Mouse (Mus musculus) CH12.LX (cell line): Measurements from ENCODE around the gene E130114P18Rik. TPM values are rescaled to one million over a fixed set of nuclear protein-coding genes. Genes with fewer than 3 reads are reported as not detected.

Experiments
- DNase-seq: peaks from one replicate; pipeline ENCODE4 v3.0.0-alpha.2; 2013; ENCODE audit errors: extremely low read depth
- H3K27ac ChIP-seq: 2 replicates; pipeline ENCODE4 v1.5.1; 2012; ENCODE audit warnings: low read depth, mild to moderate bottlenecking, control low read depth, moderate library complexity; ENCODE audit not compliant: insufficient read depth
- H3K27me3 ChIP-seq: replicated peaks from 2 replicates; pipeline ENCODE3; 2012; ENCODE audit warnings: inconsistent platforms
- H3K36me3 ChIP-seq, 2 experiments: replicated peaks in 1 of 2; 2 replicates each; pipeline versions ENCODE3 to v1.6.1; 2012; ENCODE audit warnings: inconsistent platforms in 1 of 2, low read length in 1 of 2, mild to moderate bottlenecking in 1 of 2, mixed read lengths in 1 of 2, moderate library complexity in 1 of 2; ENCODE audit not compliant: control insufficient read depth in 1 of 2, insufficient read depth in 1 of 2
- H3K4me1 ChIP-seq, 2 experiments: 2 replicates each; pipeline ENCODE4 v1.6.1; 2012; ENCODE audit warnings: inconsistent platforms in 1 of 2, moderate library complexity in 1 of 2; ENCODE audit not compliant: insufficient read depth in 2 of 2, control insufficient read depth in 1 of 2
- H3K4me2 ChIP-seq: 2 replicates; pipeline ENCODE4 v1.6.1; 2012; ENCODE audit warnings: low read depth, mild to moderate bottlenecking, control low read depth; ENCODE audit not compliant: poor library complexity, insufficient read depth, severe bottlenecking
- H3K4me3 ChIP-seq, 3 experiments: fragments of 150-350 bp in 1 of 3; sonication (generic) in 1 of 3; replicated peaks in 1 of 3; 2 replicates each; pipeline versions ENCODE3 to v1.5.1; 2011 to 2012; ENCODE audit warnings: low read depth in 2 of 3, low read length in 2 of 3, mild to moderate bottlenecking in 2 of 3, moderate library complexity in 2 of 3, control low read depth in 1 of 3, improper control_type of control experiment in 1 of 3, inconsistent platforms in 1 of 3, mixed read lengths in 1 of 3; ENCODE audit not compliant: poor library complexity in 1 of 3
- H3K79me2 ChIP-seq: replicated peaks from 2 replicates; pipeline ENCODE4 v1.6.1; 2012; ENCODE audit warnings: mild to moderate bottlenecking, moderate library complexity; ENCODE audit not compliant: control insufficient read depth, poor library complexity, insufficient read depth, severe bottlenecking; ENCODE audit errors: extremely low read depth
- H3K9ac ChIP-seq: 2 replicates; pipeline ENCODE4 v1.6.1; 2012; ENCODE audit warnings: low read depth, mild to moderate bottlenecking, control low read depth, moderate library complexity; ENCODE audit not compliant: insufficient read depth
- H3K9me3 ChIP-seq: replicated peaks from 2 replicates; pipeline ENCODE3; 2012; ENCODE audit warnings: low read length, inconsistent platforms, mixed read lengths
- E2F4 ChIP-seq: IDR thresholded peaks from 2 replicates; pipeline ENCODE4 v1.6.1; 2011; ENCODE audit warnings: low read depth, low read length, improper control_type of control experiment; ENCODE audit not compliant: insufficient replicate concordance
- ELF1 ChIP-seq: IDR thresholded peaks from 2 replicates; pipeline ENCODE4 v1.6.1; 2014; ENCODE audit warnings: low read depth, mild to moderate bottlenecking, inconsistent platforms, low read length, improper control_type of control experiment
- ETS1 ChIP-seq: conservative IDR thresholded peaks from 2 replicates; pipeline ENCODE4 v1.6.1; 2012; ENCODE audit warnings: low read depth, mild to moderate bottlenecking, inconsistent platforms, low read length, improper control_type of control experiment, moderate library complexity
- HCFC1 ChIP-seq: IDR thresholded peaks from 2 replicates; pipeline ENCODE4 v1.6.1; 2012; ENCODE audit warnings: low read depth, mild to moderate bottlenecking, inconsistent platforms, low read length, improper control_type of control experiment
- IRF4 ChIP-seq: IDR thresholded peaks from 2 replicates; pipeline ENCODE4 v1.6.1; 2014; ENCODE audit warnings: low read depth, mild to moderate bottlenecking, inconsistent platforms, low read length, improper control_type of control experiment
- KAT2A ChIP-seq: IDR thresholded peaks from 2 replicates; pipeline ENCODE4 v1.6.1; 2012; ENCODE audit warnings: low read length, improper control_type of control experiment, inconsistent platforms; ENCODE audit not compliant: insufficient replicate concordance
- MAFK ChIP-seq: IDR thresholded peaks from 2 replicates; pipeline ENCODE4 v1.6.1; 2011; ENCODE audit warnings: low read length, improper control_type of control experiment; ENCODE audit not compliant: insufficient replicate concordance
- MAX ChIP-seq: IDR thresholded peaks from 2 replicates; pipeline ENCODE4 v1.6.1; 2011; ENCODE audit warnings: low read length, improper control_type of control experiment
- MEF2A ChIP-seq: IDR thresholded peaks from 2 replicates; pipeline ENCODE4 v1.6.1; 2014; ENCODE audit warnings: low read depth, mild to moderate bottlenecking, inconsistent platforms, low read length, improper control_type of control experiment, borderline replicate concordance
- NELFE ChIP-seq: IDR thresholded peaks from 2 replicates; pipeline ENCODE4 v1.6.1; 2011; ENCODE audit warnings: low read depth, low read length, improper control_type of control experiment
- PAX5 ChIP-seq: IDR thresholded peaks from 2 replicates; pipeline ENCODE4 v1.6.1; 2012; ENCODE audit warnings: low read length, inconsistent platforms, mixed read lengths
- RAD21 ChIP-seq: IDR thresholded peaks from 2 replicates; pipeline ENCODE4 v1.6.1; 2011; ENCODE audit warnings: low read depth, mild to moderate bottlenecking, low read length, improper control_type of control experiment, moderate library complexity
- RCOR1 ChIP-seq: conservative IDR thresholded peaks from 2 replicates; pipeline ENCODE4 v1.6.1; 2012; ENCODE audit warnings: low read depth, mild to moderate bottlenecking, inconsistent platforms, low read length, improper control_type of control experiment
- SIN3A ChIP-seq: IDR thresholded peaks from 2 replicates; pipeline ENCODE4 v1.6.1; 2012; ENCODE audit warnings: low read length, improper control_type of control experiment, inconsistent platforms
- SMC3 ChIP-seq: IDR thresholded peaks from 2 replicates; pipeline ENCODE4 v1.6.1; 2011; ENCODE audit warnings: low read depth, low read length, improper control_type of control experiment
- TBP ChIP-seq: conservative IDR thresholded peaks from 2 replicates; pipeline ENCODE4 v1.6.1; 2011; ENCODE audit warnings: low read depth, low read length, improper control_type of control experiment
- UBTF ChIP-seq: IDR thresholded peaks from 2 replicates; pipeline ENCODE4 v1.6.1; 2012; ENCODE audit warnings: low read depth, mild to moderate bottlenecking, inconsistent platforms, low read length, improper control_type of control experiment, moderate library complexity
- USF1 ChIP-seq: IDR thresholded peaks from 2 replicates; pipeline ENCODE4 v1.6.1; 2014; ENCODE audit warnings: low read depth, mild to moderate bottlenecking, inconsistent platforms, low read length, improper control_type of control experiment
- ZMIZ1 ChIP-seq: IDR thresholded peaks from 2 replicates; pipeline ENCODE4 v1.6.1; 2012; ENCODE audit warnings: low read depth, mild to moderate bottlenecking, inconsistent platforms, low read length, improper control_type of control experiment
- ZNF384 ChIP-seq: IDR thresholded peaks from 2 replicates; pipeline ENCODE4 v1.6.1; 2012; ENCODE audit warnings: low read depth, low read length, improper control_type of control experiment, inconsistent platforms
- dilution Hi-C: fragments of 300-500 bp; cut with MboI; formaldehyde crosslinking; loops from 2 replicates; pipeline ENCODE4 v1.14.3; 2020; ENCODE audit warnings: low sequenced_read_pairs; ENCODE audit not compliant: extremely low pct_unique_long_range_greater_than_20kb, extremely low pct_ligation_motif_present
- in situ Hi-C: fragments of 300-500 bp; cut with MboI; formaldehyde crosslinking; loops from 3 replicates; pipeline ENCODE4 v1.14.3; 2019; ENCODE audit warnings: low sequenced_read_pairs, low pct_ligation_motif_present, low pct_unique_long_range_greater_than_20kb, mixed read lengths
- polyA plus RNA-seq: library from polyadenylated mRNA; unstranded; fragments of >175 nt; gene quantifications from 2 replicates; pipeline ENCODE4 v1.2.1, GENCODE M21; 2012; ENCODE audit warnings: low read depth; ENCODE audit not compliant: insufficient read length
- total RNA-seq, 2 experiments: library from RNA; depleted of rRNA; stranded (reverse); fragments of 300-350 nt in 1 of 2; fragments of >200 nt in 1 of 2; gene quantifications; 2 replicates each; pipeline ENCODE4 v1.2.3; 2012 to 2014

E130114P18Rik gene
- total and polyA plus RNA-seq, 3 experiments = not detected

DNA sequence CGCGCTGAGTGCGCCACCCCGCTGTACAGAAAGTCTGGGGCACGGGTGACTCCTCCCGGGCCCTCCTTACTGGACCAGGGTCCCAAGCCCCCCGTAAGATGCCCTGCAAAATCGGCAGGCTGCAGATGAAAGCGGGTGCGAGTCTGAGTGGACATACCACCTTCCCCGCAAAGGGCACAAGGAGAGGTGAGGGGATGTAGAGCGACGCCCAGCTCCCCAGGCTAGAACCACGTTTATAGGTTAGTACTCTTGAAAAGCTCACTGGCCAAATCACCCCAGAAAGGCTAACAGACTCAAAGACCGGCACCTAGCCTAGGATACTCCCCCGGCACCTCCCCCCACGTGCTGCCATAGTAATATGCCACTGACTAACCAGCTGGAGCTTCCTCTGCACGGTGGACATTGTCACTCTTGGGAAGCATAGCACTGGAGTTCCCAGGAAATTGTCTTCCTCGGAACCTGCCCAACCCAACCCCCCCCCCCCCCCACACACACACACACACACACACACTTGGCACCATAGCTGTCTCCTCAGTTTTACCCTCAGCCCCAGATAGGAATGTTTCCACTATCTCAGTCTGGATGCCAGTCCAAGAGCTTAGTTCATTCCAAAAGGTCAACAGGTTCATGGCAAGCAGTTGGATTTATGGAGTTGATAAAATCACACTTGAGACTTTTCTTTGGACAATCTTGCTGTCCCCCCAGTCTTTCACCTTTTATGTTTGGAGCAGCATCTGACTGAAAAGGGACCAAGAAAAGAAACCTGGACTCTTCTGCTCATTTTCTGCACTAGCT, 31.6 kb downstream of the E130114P18Rik start:
- no peak overlapping the region for H3K4me2 ChIP-seq
- no peaks in the 10 kb centered on the region for H3K27me3 ChIP-seq
- H3K36me3 ChIP-seq = no peaks in the 10 kb centered on the region
- DNase-seq = no peak
- no peak overlapping the region for H3K9ac ChIP-seq
- TF ChIP-seq SMC3 = no peak
- no peak for TF ChIP-seq TBP
- TF ChIP-seq PAX5 = no peak
- TF ChIP-seq RAD21 = no peak
- no peak for TF ChIP-seq KAT2A
- no peak for TF ChIP-seq SIN3A
- no peak for TF ChIP-seq USF1
- no peak for TF ChIP-seq ZMIZ1
- no peak for TF ChIP-seq NELFE
- TF ChIP-seq RCOR1 = no peak
- no peak for TF ChIP-seq HCFC1
- no peak for TF ChIP-seq ZNF384
- TF ChIP-seq E2F4 = no peak
- no peak for TF ChIP-seq MAFK
- TF ChIP-seq IRF4 = no peak
- TF ChIP-seq UBTF = no peak
- no peak for TF ChIP-seq ELF1
- no peak for TF ChIP-seq MEF2A
- TF ChIP-seq ETS1 = no peak
- no peak for TF ChIP-seq MAX
- dilution Hi-C loops (no loop called here), in situ Hi-C loops (no loop called here)
- no peak overlapping the region for H3K27ac ChIP-seq
- no peak overlapping the region for H3K4me3 ChIP-seq
- no peaks in the 10 kb centered on the region for H3K79me2 ChIP-seq
- peaks cover 52% of the 10 kb centered on the region for H3K9me3 ChIP-seq
- H3K4me1 ChIP-seq = no peaks in the 10 kb centered on the region
